Mouse (Mus musculus) T-helper 2 cell (primary cell): Measurements from ENCODE around the gene Traf3ip1.

Experiments used
- in situ Hi-C: fragments of 300-600 bp; cut with MboI, MseI; formaldehyde crosslinking; loops from one replicate; pipeline ENCODE4 v1.15.1; 2025; ENCODE audit warnings: high pct_unique_total_duplicates

Traf3ip1 gene

DNA sequence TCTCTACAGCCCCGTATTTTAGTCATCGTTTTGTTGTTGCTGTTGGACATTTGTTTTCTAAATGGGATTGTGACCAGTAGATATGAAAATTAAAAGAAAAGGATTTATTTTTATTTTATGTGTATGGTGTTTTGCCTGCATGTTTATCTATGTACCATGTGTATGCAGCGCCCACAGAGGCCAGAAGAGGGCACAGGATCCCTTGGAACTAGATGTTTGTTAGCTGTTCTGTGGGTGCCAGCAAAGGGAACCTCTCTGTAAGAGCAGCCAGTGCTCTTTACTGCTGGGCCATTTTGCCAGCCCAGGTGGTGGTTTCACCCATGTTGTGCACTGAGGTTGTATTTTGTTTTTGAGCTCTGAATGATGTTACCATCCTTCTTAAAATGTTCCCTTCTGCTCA, 79.8 kb downstream of the Traf3ip1 start:
- in situ Hi-C loops: no loop called here

DNA sequence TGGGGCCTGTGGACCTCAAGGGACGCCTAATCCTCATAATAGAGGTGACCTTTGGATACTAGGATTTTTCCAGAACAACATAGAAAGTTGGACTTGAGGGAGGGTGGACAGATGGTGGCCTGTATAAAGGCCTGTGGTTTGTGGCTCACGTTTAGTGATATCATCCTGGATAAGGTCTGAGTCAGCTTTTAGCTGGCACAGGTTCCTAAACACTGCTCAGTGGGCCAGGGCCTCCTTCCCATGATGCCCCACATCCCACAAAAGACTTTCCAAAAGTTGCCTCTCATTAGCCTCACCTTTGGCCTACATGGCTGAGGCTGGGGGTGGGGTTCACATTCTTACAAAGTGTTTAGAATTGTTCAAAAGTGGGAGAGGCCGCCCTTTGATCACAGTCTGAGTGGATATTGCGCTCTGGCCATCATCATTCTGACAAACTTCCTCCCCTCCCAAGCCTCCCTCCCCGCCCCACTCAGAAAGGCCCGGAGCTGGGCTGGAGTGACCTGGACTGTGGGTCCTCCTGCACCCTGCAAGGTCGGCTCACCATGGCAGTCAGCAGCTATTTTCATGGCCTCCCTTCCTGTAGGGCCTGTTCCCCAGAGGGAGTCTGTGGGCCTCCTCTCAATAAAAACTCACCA, 83.6 kb downstream of the Traf3ip1 start:
- in situ Hi-C loops: no loop called here
